Mouse (Mus musculus) liver, adult 2 months (tissue): Measurements from ENCODE around the gene P3h4. TPM values are rescaled to one million over a fixed set of nuclear protein-coding genes. Genes with fewer than 3 reads are reported as not detected.
A peak's percentile ranks its signal among the peaks of the same experiment; 100 is the strongest.

Source experiments
- DNase-seq: peaks from one replicate; pipeline ENCODE4 v3.0.0-alpha.2; 2011; ENCODE audit warnings: low read depth, low spot score; ENCODE audit errors: extremely low read depth
- H3K27ac ChIP-seq: fragments of 200-500 bp; replicated peaks from 2 replicates; pipeline ENCODE4 v1.5.1; 2012; ENCODE audit warnings: low read depth, mild to moderate bottlenecking, control low read depth, inconsistent platforms, low read length; ENCODE audit not compliant: insufficient read depth
- H3K27me3 ChIP-seq: fragments of 200-500 bp; 2 replicates; pipeline ENCODE4 v1.6.1; 2012; ENCODE audit warnings: mild to moderate bottlenecking, moderate library complexity, low read length, inconsistent platforms; ENCODE audit not compliant: control insufficient read depth, insufficient read depth
- H3K36me3 ChIP-seq: fragments of 200-500 bp; 2 replicates; pipeline ENCODE4 v1.6.1; 2012; ENCODE audit warnings: low read length, inconsistent platforms; ENCODE audit not compliant: control insufficient read depth, insufficient read depth
- H3K4me1 ChIP-seq: fragments of 200-500 bp; 2 replicates; pipeline ENCODE4 v1.6.1; 2011; ENCODE audit warnings: low read length; ENCODE audit not compliant: control insufficient read depth, insufficient read depth
- H3K4me3 ChIP-seq: fragments of 200-500 bp; 2 replicates; pipeline ENCODE4 v1.5.1; 2011; ENCODE audit warnings: low read depth, mild to moderate bottlenecking, control low read depth, low read length, moderate library complexity; ENCODE audit not compliant: insufficient read depth
- H3K79me2 ChIP-seq: fragments of 200-500 bp; 2 replicates; pipeline ENCODE4 v1.6.1; 2012; ENCODE audit warnings: inconsistent platforms, mild to moderate bottlenecking, low read length, moderate library complexity; ENCODE audit not compliant: control insufficient read depth, insufficient read depth
- H3K9ac ChIP-seq: fragments of 200-500 bp; 2 replicates; pipeline ENCODE4 v1.6.1; 2012; ENCODE audit warnings: low read depth, mild to moderate bottlenecking, control low read depth, inconsistent platforms, low read length
- CTCF ChIP-seq: fragments of 200-500 bp; IDR thresholded peaks from 2 replicates; pipeline ENCODE4 v1.5.1; 2011; ENCODE audit warnings: low read depth, low read length, control low read depth
- POLR2A ChIP-seq: fragments of 200-500 bp; IDR thresholded peaks from 2 replicates; pipeline ENCODE4 v1.6.1; 2011; ENCODE audit warnings: low read length, control low read depth; ENCODE audit not compliant: insufficient read depth; ENCODE audit errors: extremely low read depth
- WGBS: fragments of 180-500 bp; shearing (Covaris S2); methylation state at CpG from one replicate; pipeline ENCODE4 v1.1.7; 2018; 5-methylcytosine and 5-hydroxymethylcytosine counted together
- polyA plus RNA-seq: library from polyadenylated mRNA; depleted of rRNA; stranded (reverse); fragments of >200 nt; gene quantifications from 2 replicates; pipeline ENCODE4 v1.2.3, GENCODE M21; 2012
- total RNA-seq: library from RNA; depleted of rRNA; stranded (reverse); fragments of >200 nt; gene quantifications from 2 replicates; pipeline ENCODE4 v1.2.3, GENCODE M21; 2014

P3h4 gene
- total and polyA plus RNA-seq, 2 experiments, result 1.2 TPM

DNA sequence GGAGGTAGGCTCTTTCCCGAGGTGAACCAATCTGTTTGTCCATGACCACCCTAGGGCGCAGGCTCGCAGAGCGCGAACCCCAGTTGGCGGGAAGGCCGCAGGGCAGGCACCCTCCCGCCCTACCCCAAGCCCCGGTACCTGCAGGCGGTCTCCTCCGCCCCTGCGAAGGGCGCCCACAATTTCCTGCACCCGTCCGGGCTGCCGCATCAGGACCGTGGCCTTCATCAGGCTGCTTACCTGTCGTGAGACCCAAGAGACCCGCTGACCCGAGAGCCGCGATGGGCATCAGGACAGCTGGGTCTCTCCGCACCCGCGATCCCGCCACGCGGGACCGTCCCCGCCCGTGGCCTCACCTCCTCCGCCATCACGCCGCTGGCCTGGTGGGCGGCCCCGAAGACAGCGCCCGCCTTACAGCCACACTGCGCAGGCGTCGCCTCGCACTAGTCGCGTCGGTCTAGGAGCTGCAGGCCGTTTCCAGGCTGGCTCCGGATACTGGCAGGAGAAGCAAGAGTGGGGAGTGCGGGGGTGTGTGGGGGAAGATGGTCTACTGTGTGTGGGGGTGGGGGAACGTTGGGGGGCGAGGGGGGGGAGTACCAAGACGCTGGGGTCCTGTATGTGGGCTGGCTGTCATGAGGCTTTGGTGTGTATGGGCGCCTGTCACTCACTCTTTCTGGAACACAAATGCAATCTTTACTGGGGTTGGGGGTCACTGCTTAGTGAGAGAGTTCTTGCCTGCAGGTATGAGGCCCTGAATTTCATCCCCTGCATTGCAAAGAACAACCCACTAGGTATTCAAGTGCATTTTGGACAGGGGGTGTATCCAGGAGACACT, 26.3 kb upstream of the P3h4 start:
- Histone ChIP-seq H3K36me3 (no peaks in the 10 kb centered on the region), H3K27me3 (no peaks in the 10 kb centered on the region), H3K4me3 (peak overlapping the region; percentile 86), H3K9ac (peak overlapping the region; percentile 80), H3K79me2 (no peaks in the 10 kb centered on the region), H3K4me1 (no peaks in the 10 kb centered on the region; the same call in 1 of the 2 replicates), H3K27ac (no peak overlapping the region)
- 3% methylated on average over 52 of the region's 52 CpGs for WGBS
- peak; percentile 34 for DNase-seq
- TF ChIP-seq POLR2A, result 0 out of 2 replicates have a peak, but pooled peaks have one; percentile 24
- TF ChIP-seq CTCF, result no peak

DNA sequence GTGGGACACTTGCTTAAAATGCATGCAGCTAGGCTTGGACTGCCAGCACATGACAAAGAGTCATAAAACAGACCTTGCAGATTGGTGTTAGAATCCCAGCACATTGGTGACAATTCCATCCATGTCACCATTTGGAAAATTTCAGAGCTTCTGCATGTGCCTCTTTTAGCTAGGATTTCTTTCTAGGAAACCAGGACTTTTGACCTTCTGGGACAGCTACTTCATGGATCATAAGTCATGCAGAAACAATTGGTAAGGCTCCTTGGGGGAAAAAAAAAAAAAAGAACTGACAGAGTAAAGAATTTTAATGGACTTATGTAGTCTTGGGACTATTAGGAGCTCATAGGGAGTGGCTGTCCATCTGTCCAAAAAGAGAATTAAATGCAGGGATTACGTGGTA, 23.3 kb upstream of the P3h4 start:
- DNase-seq, result no peak
- no peaks in the 10 kb centered on the region for H3K27me3 ChIP-seq
- H3K79me2 ChIP-seq, result no peaks in the 10 kb centered on the region
- TF ChIP-seq POLR2A (no peak), CTCF (no peak)
- no peaks in the 10 kb centered on the region; the same call in 1 of the 2 replicates for H3K4me1 ChIP-seq
- 95% methylated on average over 1 of the region's 1 CpGs for WGBS
- no peak overlapping the region for H3K27ac ChIP-seq
- no peak overlapping the region for H3K4me3 ChIP-seq
- H3K36me3 ChIP-seq, result no peaks in the 10 kb centered on the region
- H3K9ac ChIP-seq, result no peak overlapping the region

DNA sequence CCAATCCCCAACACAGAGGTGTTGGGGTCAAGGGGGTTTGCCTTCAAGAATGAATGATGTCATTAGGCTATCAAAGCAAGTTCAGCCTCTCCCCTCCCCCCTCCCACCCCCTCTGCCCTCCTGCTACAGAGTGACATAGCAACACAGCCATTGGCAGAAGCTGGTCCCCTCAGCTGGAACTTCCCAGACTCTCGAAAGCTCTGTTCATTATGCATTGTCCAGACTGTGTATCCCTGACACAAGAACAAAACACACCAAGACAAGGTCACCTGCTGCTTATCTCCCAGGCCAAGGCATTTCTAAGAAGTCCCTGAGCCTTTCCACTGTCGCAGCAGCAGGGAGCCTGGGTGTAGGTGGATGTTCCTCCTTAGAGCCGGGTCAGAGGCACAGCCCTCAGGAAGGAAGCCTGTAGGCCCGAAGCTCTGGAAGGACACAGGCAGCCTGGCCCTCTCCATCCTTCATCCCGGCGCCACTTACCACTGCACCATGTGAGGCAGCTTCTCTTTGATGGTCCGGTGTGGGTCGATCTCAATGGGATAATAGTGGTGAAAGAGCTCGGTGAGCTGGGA, 21.1 kb upstream of the P3h4 start:
- no peaks in the 10 kb centered on the region for H3K27me3 ChIP-seq
- H3K36me3 ChIP-seq, result no peaks in the 10 kb centered on the region
- DNase-seq, result no peak
- H3K27ac ChIP-seq, result no peak overlapping the region
- TF ChIP-seq POLR2A (no peak), CTCF (no peak)
- no peaks in the 10 kb centered on the region; the same call in 1 of the 2 replicates for H3K4me1 ChIP-seq
- no peak overlapping the region for H3K4me3 ChIP-seq
- H3K9ac ChIP-seq, result no peak overlapping the region
- WGBS, result 90% methylated on average over 9 of the region's 9 CpGs
- no peaks in the 10 kb centered on the region for H3K79me2 ChIP-seq

DNA sequence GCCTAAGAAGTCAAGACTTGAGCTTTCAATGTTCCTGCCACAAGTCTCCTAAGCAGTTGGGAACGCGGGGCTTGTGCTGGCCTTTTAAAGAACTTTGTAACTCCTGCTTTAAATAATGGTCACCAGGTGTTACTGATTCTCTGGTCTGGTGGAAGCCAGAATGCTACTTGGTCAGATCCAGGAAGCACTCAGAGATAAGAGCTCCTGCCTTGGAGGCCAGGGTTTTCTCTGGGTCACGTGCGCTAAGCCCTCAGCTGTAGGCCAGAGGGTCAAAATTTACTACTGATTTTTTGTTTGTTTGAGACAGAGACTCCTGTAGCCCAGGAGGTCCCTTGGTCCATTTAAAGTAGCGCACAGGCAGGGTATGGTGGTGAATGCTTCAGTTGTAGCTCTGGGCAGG, 17.4 kb upstream of the P3h4 start:
- H3K9ac ChIP-seq, result no peak overlapping the region
- 91% methylated on average over 5 of the region's 5 CpGs for WGBS
- no peaks in the 10 kb centered on the region for H3K79me2 ChIP-seq
- no peak overlapping the region for H3K27ac ChIP-seq
- no peak overlapping the region for H3K4me3 ChIP-seq
- H3K4me1 ChIP-seq, result no peaks in the 10 kb centered on the region
- DNase-seq, result no peak
- H3K36me3 ChIP-seq, result no peaks in the 10 kb centered on the region
- TF ChIP-seq CTCF (no peak), POLR2A (no peak)
- H3K27me3 ChIP-seq, result no peaks in the 10 kb centered on the region

DNA sequence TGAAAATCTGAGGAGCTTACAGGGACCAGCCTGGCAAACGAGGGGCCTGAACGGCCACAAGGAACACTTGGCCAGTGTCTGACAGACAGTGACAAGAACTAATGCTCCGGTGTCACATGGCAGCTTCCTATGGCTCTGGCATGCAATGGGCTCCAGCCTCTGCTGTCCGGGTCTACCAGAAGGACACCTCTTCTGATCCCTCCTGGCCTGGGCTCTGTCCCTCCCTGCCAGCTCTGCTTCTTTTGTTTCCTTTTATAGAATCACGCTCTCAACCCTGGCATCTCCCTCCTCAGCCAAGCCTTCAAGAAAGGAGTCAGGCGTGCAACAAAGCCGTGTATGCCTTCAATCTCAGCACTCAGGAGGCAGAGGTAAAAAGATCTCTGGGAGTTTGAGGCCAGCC, 15.4 kb upstream of the P3h4 start:
- Histone ChIP-seq H3K27me3 (no peaks in the 10 kb centered on the region), H3K36me3 (no peaks in the 10 kb centered on the region), H3K9ac (no peak overlapping the region), H3K4me1 (no peaks in the 10 kb centered on the region), H3K27ac (no peak overlapping the region), H3K79me2 (no peaks in the 10 kb centered on the region), H3K4me3 (no peak overlapping the region)
- DNase-seq, result no peak
- no peak for TF ChIP-seq CTCF
- TF ChIP-seq POLR2A, result no peak
- WGBS, result 95% methylated on average over 7 of the region's 7 CpGs
